9 mouse cellular contexts compared by ENCODE assay signal in genomic region chr15:79879319-79879718, GRCm38 (mm10). TPM values are rescaled to one million over a fixed set of nuclear protein-coding genes. Genes with fewer than 3 reads are reported as not detected.
DNase-seq lines count a peak whose midpoint lies in the region; ATAC-seq and TF ChIP-seq lines count a peak whose summit lies in the region.
"Had no signal": no experiment of that assay in that cellular context is flagged by ENCODE, and none has a peak within 500 bp of the region (broad histone marks: within the 10 kb centered on the region; RNA-seq: fewer than 3 reads in every experiment).

No protein-coding gene starts in this region.

- TF ChIP-seq CTCF in intestine, postnatal 0 days (IDR thresholded peaks at IDR 0.05; ENCODE audit: low read depth), result no peak

- H3K27ac ChIP-seq in intestine, postnatal 0 days (ENCODE audit: low read depth, low read length), result no peak overlapping the region
- H3K27ac ChIP-seq: liver, embryonic 15.5 days had no signal

- H3K27me3 ChIP-seq in intestine, postnatal 0 days (replicated peaks; ENCODE audit: control insufficient read depth, insufficient read depth, low read length), result peaks cover 4% of the 10 kb centered on the region; the same call in 1 of the 2 replicates

- no peaks in the 10 kb centered on the region for H3K36me3 ChIP-seq in intestine, postnatal 0 days (ENCODE audit: control insufficient read depth, insufficient read depth)
- H3K36me3 ChIP-seq: liver, embryonic 15.5 days had no signal

- no peaks in the 10 kb centered on the region for H3K4me1 ChIP-seq in intestine, postnatal 0 days (replicated peaks; ENCODE audit: control insufficient read depth, insufficient read depth, low read length)

- H3K4me3 ChIP-seq in intestine, postnatal 0 days (ENCODE audit: low read depth, low read length), result no peak overlapping the region
- H3K4me3 ChIP-seq: liver, embryonic 15.5 days had no signal

- peak; percentile 51 for DNase-seq in cerebellum, adult 11 months
- peak; percentile 63 for DNase-seq in cerebellum, adult 11-12 months
- DNase-seq in gastrocnemius, adult 8-10 months (ENCODE audit: low spot score in 2 of 2), result peak; percentile 42 to 61
- DNase-seq in left cerebral cortex, adult 9 months (ENCODE audit: low spot score in 2 of 2), result peak; percentile 49 to 80
- DNase-seq in ovary, postnatal 10 days (ENCODE audit: low spot score), result peak; percentile 58
- DNase-seq in thymus, postnatal 10 days (ENCODE audit: low spot score in 2 of 2), result no peak

- WGBS in intestine, postnatal 0 days, result 18% methylated on average over 13 of the region's 13 CpGs

- no peaks in the 10 kb centered on the region for H3K9me3 ChIP-seq in intestine, postnatal 0 days (ENCODE audit: control insufficient read depth)
- H3K9me3 ChIP-seq: liver, embryonic 15.5 days had no signal

- H3K9ac ChIP-seq in intestine, postnatal 0 days (ENCODE audit: low read depth, low read length), result no peak overlapping the region
- H3K9ac ChIP-seq: liver, embryonic 15.5 days had no signal

- no peak for ATAC-seq in cerebellum, adult (ENCODE audit: insufficient number of reproducible peaks, low FRiP score, low TSS enrichment)
- ATAC-seq in intestine, postnatal 0 days, result peak; percentile 73

- peak overlapping the region; percentile 28; the same call in 1 of the 2 replicates for H3K4me2 ChIP-seq in intestine, postnatal 0 days (replicated peaks; ENCODE audit: low read depth)
- H3K4me2 ChIP-seq: liver, embryonic 15.5 days had no signal

RNA-seq across cellular contexts. Expression of gene Apobec3, which starts 12.1 kb away (rescaled TPM):
- total RNA-seq in gastrocnemius, adult 8-10 months (2022), result 1 to 10 TPM; 1.4 to 2.4 (median 2.0) TPM
- polyA plus RNA-seq in intestine, postnatal 0 days (2015; fragmentation: Nextera tagmentation; extraction: Ambion mirVana), result 5.1 and 6.4 TPM in 2 replicates

RNA-seq across cellular contexts. Expression of gene Cbx6, which starts 44.8 kb away (rescaled TPM):
- 1 to 10 TPM; 6.1 to 8.5 (median 7.9) TPM for total RNA-seq in gastrocnemius, adult 8-10 months (2022)
- 13.8 and 15.7 TPM in 2 replicates for polyA plus RNA-seq in intestine, postnatal 0 days (2015; fragmentation: Nextera tagmentation; extraction: Ambion mirVana)

RNA-seq across cellular contexts. Expression of gene Npcd, which starts 45.3 kb away (rescaled TPM):
- total RNA-seq in gastrocnemius, adult 8-10 months (2022), result under 1 TPM in 2 of 4 experiments, not detected in 2; 0.32 to 0.47 TPM
- polyA plus RNA-seq in intestine, postnatal 0 days (2015; fragmentation: Nextera tagmentation; extraction: Ambion mirVana), result 0.61 TPM in 1 of 2 replicates, not detected in the other
- polyA plus RNA-seq: liver, embryonic 15.5 days had no signal

Comparison
In these comparisons a context has a peak if more than half of its experiments do, and no peak if none do; other contexts are left out.
1. DNase-seq: peak in cerebellum, adult 11 months (single experiment), cerebellum, adult 11-12 months (single experiment), gastrocnemius, adult 8-10 months (2 of 2), left cerebral cortex, adult 9 months (2 of 2) and ovary, postnatal 10 days (single experiment); none in thymus, postnatal 10 days (0 of 2).